Mouse (Mus musculus) frontal cortex, postnatal 36 days (tissue): ENCODE results near the gene Unc79.

ENCODE experiments used
- DNase-seq, 2 experiments: peaks; one replicate each; pipeline ENCODE4 v3.0.0; 2022; ENCODE audit warnings: low spot score in 2 of 2

Gene Unc79

GRCm38 (mm10) chr12:103041401-103041800 lies 92.7 kb downstream of the Unc79 start:
- no peak for DNase-seq

GRCm38 (mm10) chr12:103042711-103043110 lies 94.1 kb downstream of the Unc79 start:
- no peak for DNase-seq

GRCm38 (mm10) chr12:103044422-103044821 lies 95.8 kb downstream of the Unc79 start:
- DNase-seq, result no peak

- DNase-seq, result no peak
These were observed 101.2 kb downstream of the Unc79 start for GRCm38 (mm10) chr12:103049865-103050264.

GRCm38 (mm10) chr12:103059321-103060053 lies 110.8 kb downstream of the Unc79 start:
- DNase-seq, result no peak

GRCm38 (mm10) chr12:103060791-103061190 lies 112.1 kb downstream of the Unc79 start:
- no peak for DNase-seq

GRCm38 (mm10) chr12:103062133-103062532 lies 113.5 kb downstream of the Unc79 start:
- DNase-seq, result no peak

GRCm38 (mm10) chr12:103064944-103065343 lies 116.3 kb downstream of the Unc79 start:
- peak in 1 of 2 experiments; percentile 39 for DNase-seq

- DNase-seq, result no peak
These were observed 119.5 kb downstream of the Unc79 start for GRCm38 (mm10) chr12:103068161-103068560.

GRCm38 (mm10) chr12:103069565-103069964 lies 120.9 kb downstream of the Unc79 start:
- DNase-seq, result no peak

GRCm38 (mm10) chr12:103073953-103074352 lies 125.3 kb downstream of the Unc79 start:
- DNase-seq, result no peak

- DNase-seq, result no peak
These were observed 130.1 kb downstream of the Unc79 start for GRCm38 (mm10) chr12:103078751-103079150.

GRCm38 (mm10) chr12:103080055-103080454 lies 131.4 kb downstream of the Unc79 start:
- no peak for DNase-seq

GRCm38 (mm10) chr12:103091831-103092230 lies 143.2 kb downstream of the Unc79 start:
- DNase-seq, result no peak

- peak; percentile 17 to 32 for DNase-seq
These were observed 146.5 kb downstream of the Unc79 start for GRCm38 (mm10) chr12:103095160-103095559.

GRCm38 (mm10) chr12:103099185-103099584 lies 150.5 kb downstream of the Unc79 start:
- DNase-seq, result peak in 1 of 2 experiments; percentile 48

- no peak for DNase-seq
These were observed 151.4 kb downstream of the Unc79 start for GRCm38 (mm10) chr12:103100088-103100487.

GRCm38 (mm10) chr12:103103041-103103440 lies 154.4 kb downstream of the Unc79 start:
- no peak for DNase-seq

- no peak for DNase-seq
These were observed 154.9 kb downstream of the Unc79 start for GRCm38 (mm10) chr12:103103601-103104000.

- no peak for DNase-seq
These were observed 160.6 kb downstream of the Unc79 start for GRCm38 (mm10) chr12:103109301-103109700.

GRCm38 (mm10) chr12:103116639-103117038 lies 168.0 kb downstream of the Unc79 start:
- no peak for DNase-seq

- DNase-seq, result no peak
These were observed 169.0 kb downstream of the Unc79 start for GRCm38 (mm10) chr12:103117517-103118193.

- peak in 1 of 2 experiments; percentile 36 for DNase-seq
These were observed 173.3 kb downstream of the Unc79 start for GRCm38 (mm10) chr12:103121928-103122327.
